Mouse (Mus musculus) stomach, postnatal 0 days (tissue): ENCODE data around the gene Ovol3. TPM values are rescaled to one million over a fixed set of nuclear protein-coding genes. Genes with fewer than 3 reads are reported as not detected.

Experiments used
- ATAC-seq: fragments of 200-750 bp; cut with Nextera tagmentation; 2 replicates; pipeline ENCODE4 v1.8.0; 2017; ENCODE audit not compliant: low FRiP score, low TSS enrichment
- DNase-seq: peaks from one replicate; pipeline ENCODE4 v3.0.0-alpha.2; 2016; ENCODE audit warnings: low spot score
- H3K27ac ChIP-seq: fragments of 300-500 bp; sonication (generic); replicated peaks from 2 replicates; pipeline ENCODE4 v1.5.1; 2014; ENCODE audit warnings: mild to moderate bottlenecking, control low read depth
- H3K27me3 ChIP-seq: fragments of 300-500 bp; sonication (generic); 2 replicates; pipeline ENCODE4 v1.6.1; 2014; ENCODE audit warnings: low read length; ENCODE audit not compliant: control insufficient read depth, insufficient read depth
- H3K36me3 ChIP-seq: fragments of 300-500 bp; sonication (generic); 2 replicates; pipeline ENCODE4 v1.6.1; 2014; ENCODE audit warnings: low read length, mixed read lengths; ENCODE audit not compliant: control insufficient read depth, insufficient read depth
- H3K4me1 ChIP-seq: fragments of 300-500 bp; sonication (generic); replicated peaks from 2 replicates; pipeline ENCODE4 v1.6.1; 2014; ENCODE audit warnings: antibody characterized with exemption; ENCODE audit not compliant: control insufficient read depth, insufficient read depth
- H3K4me2 ChIP-seq: fragments of 300-500 bp; sonication (generic); replicated peaks from 2 replicates; pipeline ENCODE4 v1.6.1; 2014; ENCODE audit warnings: low read depth, mild to moderate bottlenecking, control low read depth, moderate library complexity
- H3K4me3 ChIP-seq: fragments of 300-500 bp; sonication (generic); 2 replicates; pipeline ENCODE4 v1.5.1; 2014; ENCODE audit warnings: low read depth, low read length, control low read depth
- H3K9ac ChIP-seq: fragments of 300-500 bp; sonication (generic); 2 replicates; pipeline ENCODE4 v1.6.1; 2014; ENCODE audit warnings: mild to moderate bottlenecking, low read length, control low read depth, mixed read lengths
- H3K9me3 ChIP-seq: fragments of 300-500 bp; sonication (generic); 2 replicates; pipeline ENCODE4 v1.6.1; 2016; ENCODE audit warnings: low read length; ENCODE audit not compliant: control insufficient read depth
- CTCF ChIP-seq: IDR thresholded peaks from 2 replicates; pipeline ENCODE4 v1.5.1; 2016; ENCODE audit warnings: antibody characterized with exemption, low read depth, mild to moderate bottlenecking, moderate library complexity
- EP300 ChIP-seq: optimal IDR thresholded peaks from 2 replicates; pipeline ENCODE3; 2016; ENCODE audit warnings: antibody characterized with exemption
- WGBS: fragments of 180-500 bp; shearing (Covaris S2); extraction: QIAGEN DNeasy Blood & Tissue Kit; methylation state at CpG from one replicate; pipeline ENCODE4 v1.1.7; 2014; 5-methylcytosine and 5-hydroxymethylcytosine counted together
- polyA plus RNA-seq: library from polyadenylated mRNA; unstranded; fragments of >200 nt; fragmentation: Nextera tagmentation; extraction: Ambion mirVana; gene quantifications from 2 replicates; pipeline ENCODE4 v1.2.1, GENCODE M21; 2015

The Ovol3 gene
- not detected in 2 replicates for polyA plus RNA-seq

DNA sequence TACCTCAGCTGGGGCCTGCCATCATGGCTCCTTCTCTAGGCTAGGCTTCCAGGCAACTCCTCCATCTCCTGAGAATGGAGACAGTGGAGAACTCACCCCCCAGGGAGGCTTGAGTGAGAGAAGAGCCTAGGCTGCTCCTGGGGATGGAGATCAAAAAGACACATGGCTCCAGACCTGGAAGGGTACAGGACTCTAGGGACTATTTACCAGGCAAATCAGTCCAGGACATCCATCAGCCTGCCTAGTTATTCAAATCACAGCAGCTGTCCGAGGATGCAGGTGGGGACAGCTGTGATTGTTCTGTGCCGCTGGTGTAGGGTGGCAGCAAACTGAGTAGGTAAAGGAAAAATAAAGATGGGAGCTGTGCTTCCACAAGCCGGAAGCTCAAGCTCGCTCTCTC, at the start of gene Ovol3:
Gene Ovol3 (minus strand): TSS at position 101 of the 400 bp plus-strand sequence.
- H3K4me2 ChIP-seq = no peak within 1 kb of the TSS
- H3K4me3 ChIP-seq = no peak within 1 kb of the TSS
- no peak for ATAC-seq
- H3K27me3 ChIP-seq = no peaks in the 10 kb centered on the region
- no peaks in the 10 kb centered on the region for H3K36me3 ChIP-seq
- no peak within 1 kb of the TSS for H3K9ac ChIP-seq
- DNase-seq = no peak
- H3K9me3 ChIP-seq = no peaks in the 10 kb centered on the region
- TF ChIP-seq CTCF (no peak), EP300 (no peak)
- no peaks in the 10 kb centered on the region; the same call in 1 of the 2 replicates for H3K4me1 ChIP-seq
- WGBS = 75% methylated on average over 4 of the region's 4 CpGs
- no peak within 1 kb of the TSS for H3K27ac ChIP-seq

DNA sequence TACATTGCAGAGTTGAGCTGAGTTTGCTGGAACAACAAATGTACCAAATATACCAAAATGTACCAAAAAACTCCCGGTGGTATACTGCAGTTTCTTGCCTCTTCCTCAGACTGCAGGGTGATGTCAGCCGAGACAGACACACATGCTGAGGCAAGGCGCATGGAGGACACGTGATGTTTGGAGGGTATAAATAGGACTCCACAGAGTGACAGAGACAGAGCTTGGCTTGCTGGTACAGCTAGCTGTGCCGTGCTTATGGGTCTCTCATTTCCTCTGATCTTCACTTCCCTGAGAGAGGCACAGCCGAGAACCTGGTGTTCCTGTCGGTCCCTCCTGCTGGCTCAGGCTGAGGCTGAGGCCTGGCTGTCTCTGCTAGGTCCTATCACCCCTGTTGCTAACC, 47.2 kb upstream of the Ovol3 start:
- Histone ChIP-seq H3K36me3 (no peaks in the 10 kb centered on the region), H3K27me3 (no peaks in the 10 kb centered on the region), H3K9ac (no peak overlapping the region), H3K4me1 (no peaks in the 10 kb centered on the region), H3K4me2 (no peak overlapping the region), H3K9me3 (no peaks in the 10 kb centered on the region), H3K4me3 (no peak overlapping the region), H3K27ac (no peak overlapping the region)
- TF ChIP-seq EP300 = no peak
- no peak for TF ChIP-seq CTCF
- WGBS = 80% methylated on average over 7 of the region's 7 CpGs
- DNase-seq = no peak
- ATAC-seq = no peak

DNA sequence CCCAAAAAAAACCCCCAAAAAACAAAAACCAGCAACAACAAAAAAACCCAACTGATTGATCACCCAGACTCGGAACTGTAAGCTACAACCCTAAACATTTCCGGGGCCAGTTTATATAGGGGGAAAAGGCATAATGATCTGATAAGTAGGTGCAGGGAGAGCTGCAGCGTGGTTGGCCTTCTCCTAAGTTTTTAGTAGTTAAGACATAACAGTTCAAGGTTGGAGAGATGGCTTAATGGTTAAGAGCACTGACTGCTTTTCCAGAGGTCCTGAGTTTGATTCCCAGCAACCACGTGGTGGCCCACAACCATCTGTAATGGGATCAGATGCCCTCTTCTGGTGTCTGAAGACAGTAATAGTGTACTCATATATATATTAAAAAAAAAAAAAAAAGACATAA, 46.0 kb upstream of the Ovol3 start:
- DNase-seq (no peak), ATAC-seq (no peak)
- no peaks in the 10 kb centered on the region for H3K27me3 ChIP-seq
- no peak overlapping the region for H3K4me2 ChIP-seq
- H3K9ac ChIP-seq = no peak overlapping the region
- no peaks in the 10 kb centered on the region for H3K9me3 ChIP-seq
- no peak overlapping the region; the same call in 1 of the 2 replicates for H3K27ac ChIP-seq
- no peak overlapping the region for H3K4me3 ChIP-seq
- H3K4me1 ChIP-seq = no peaks in the 10 kb centered on the region
- WGBS = 67% methylated on average over 4 of the region's 4 CpGs
- H3K36me3 ChIP-seq = no peaks in the 10 kb centered on the region
- TF ChIP-seq EP300 = no peak
- TF ChIP-seq CTCF = no peak

DNA sequence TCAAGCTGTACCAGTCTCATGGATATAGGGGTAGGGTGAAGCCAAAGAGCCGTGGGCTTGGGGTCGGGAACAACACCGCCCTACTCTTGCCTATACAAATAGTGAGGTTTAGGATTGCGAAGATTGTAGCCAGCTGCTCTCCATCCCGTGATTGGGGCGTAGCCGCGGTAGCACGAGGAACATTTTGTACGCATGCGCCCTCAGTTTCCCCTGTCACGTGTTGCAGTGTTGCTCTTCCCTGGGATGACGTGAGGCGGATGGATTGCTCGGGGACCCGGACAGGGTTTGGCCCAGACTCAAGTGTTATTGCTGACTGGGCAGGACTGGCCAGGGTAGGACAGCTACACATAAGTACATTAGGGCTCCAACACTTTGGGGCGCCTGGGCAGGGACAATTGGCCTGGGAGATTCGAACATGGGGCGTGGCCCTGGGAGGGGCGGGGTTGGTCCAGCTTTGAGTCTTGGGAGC, 45.2 kb upstream of the Ovol3 start:
- H3K9ac ChIP-seq = peak overlapping the region; percentile 53
- DNase-seq = peak; percentile 85
- H3K27ac ChIP-seq = peak overlapping the region; percentile 98
- no peaks in the 10 kb centered on the region for H3K4me1 ChIP-seq
- under 1% methylated on average over 20 of the region's 20 CpGs for WGBS
- H3K36me3 ChIP-seq = no peaks in the 10 kb centered on the region
- H3K9me3 ChIP-seq = no peaks in the 10 kb centered on the region
- peak overlapping the region; percentile 85 for H3K4me2 ChIP-seq
- H3K27me3 ChIP-seq = no peaks in the 10 kb centered on the region
- TF ChIP-seq CTCF (no peak), EP300 (no peak)
- peak; percentile 88 for ATAC-seq
- H3K4me3 ChIP-seq = peak overlapping the region; percentile 77

DNA sequence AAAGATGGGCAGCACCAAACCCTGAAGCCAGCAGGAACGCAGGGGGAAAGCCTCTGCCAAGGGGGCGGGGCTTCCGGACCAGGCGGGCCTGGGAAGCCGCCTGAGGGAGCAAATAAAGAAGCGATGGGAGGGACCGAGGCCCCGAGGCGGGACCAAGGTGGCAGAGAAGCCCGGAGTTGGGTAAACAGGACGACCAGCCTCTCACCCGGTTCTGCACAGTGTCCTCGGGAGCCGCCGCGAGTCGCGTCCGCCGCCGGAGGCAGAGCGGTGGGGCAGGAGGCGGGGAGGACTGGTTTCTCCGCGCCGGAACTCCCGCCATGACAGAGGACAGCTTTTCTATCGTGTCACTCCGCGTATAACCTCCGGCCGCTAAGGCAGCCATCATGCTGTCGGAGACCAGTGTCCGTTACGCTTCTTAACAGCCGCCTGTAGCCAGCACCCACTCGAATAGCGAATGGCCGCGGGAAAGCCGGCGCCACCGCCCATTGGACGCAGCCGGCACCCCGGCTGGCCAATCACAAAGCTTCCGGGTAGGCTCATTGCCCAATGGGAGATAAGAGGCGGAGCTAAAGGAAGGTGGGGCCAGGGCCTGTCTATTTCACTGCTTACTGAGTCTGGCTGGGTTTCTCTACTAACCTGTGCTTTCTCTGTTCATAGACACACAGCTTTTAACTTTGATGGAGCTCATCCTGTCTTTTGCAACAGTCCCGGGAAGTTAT, 44.6 kb upstream of the Ovol3 start, which contains the start of the genes Thap8 and Wdr62:
Gene Thap8 (plus strand): TSS at position 144 of the 719 bp plus-strand sequence.
Gene Wdr62 (minus strand): TSS at position 469 of the 719 bp plus-strand sequence.
- no peaks in the 10 kb centered on the region for H3K36me3 ChIP-seq
- DNase-seq = peak; percentile 94

DNA sequence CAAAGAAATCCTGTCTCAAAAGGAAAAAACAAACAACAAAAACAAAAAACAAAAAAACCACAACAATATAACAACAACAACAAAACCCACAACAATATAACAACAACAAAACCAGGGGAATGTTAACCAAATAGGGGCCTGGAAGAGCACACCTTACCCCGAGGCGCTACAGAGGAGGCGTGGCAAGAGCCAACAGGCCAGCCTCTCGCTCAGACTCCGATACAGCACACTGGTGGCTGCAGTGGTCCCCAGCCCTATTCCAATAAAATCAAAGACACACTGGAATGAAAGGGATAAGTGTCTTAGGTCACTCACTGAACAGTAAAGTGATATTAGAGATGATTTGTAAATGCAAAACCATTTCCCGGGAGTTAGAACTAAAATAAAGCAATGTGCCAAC, 44.0 kb upstream of the Ovol3 start:
- TF ChIP-seq CTCF (no peak), EP300 (no peak)
- Histone ChIP-seq H3K36me3 (no peaks in the 10 kb centered on the region), H3K9me3 (no peaks in the 10 kb centered on the region), H3K4me2 (peak overlapping the region; percentile 85), H3K27ac (no peak overlapping the region), H3K27me3 (no peaks in the 10 kb centered on the region), H3K4me1 (no peaks in the 10 kb centered on the region), H3K4me3 (peak overlapping the region; percentile 77), H3K9ac (peak overlapping the region; percentile 67)
- peak; percentile 18 for DNase-seq
- 0% methylated on average over 6 of the region's 6 CpGs for WGBS
- ATAC-seq = no peak

More for the DNA sequence above, 44.6 kb upstream of the Ovol3 start, which contains the start of the genes Thap8 and Wdr62:
- peak within 1 kb of the TSS; percentile 98 for H3K27ac ChIP-seq
- TF ChIP-seq EP300 (peak; percentile 43), CTCF (no peak)
- peak within 1 kb of the TSS; percentile 67 for H3K9ac ChIP-seq
- no peaks in the 10 kb centered on the region for H3K27me3 ChIP-seq
- H3K4me2 ChIP-seq = peak within 1 kb of the TSS; percentile 85
- H3K4me3 ChIP-seq = peak within 1 kb of the TSS; percentile 77
- ATAC-seq = peak; percentile 96
- no peaks in the 10 kb centered on the region for H3K4me1 ChIP-seq
- H3K9me3 ChIP-seq = no peaks in the 10 kb centered on the region
- WGBS = under 1% methylated on average over 49 of the region's 49 CpGs
